12 mouse cellular contexts compared by ENCODE assay signal in the genomic region with DNA sequence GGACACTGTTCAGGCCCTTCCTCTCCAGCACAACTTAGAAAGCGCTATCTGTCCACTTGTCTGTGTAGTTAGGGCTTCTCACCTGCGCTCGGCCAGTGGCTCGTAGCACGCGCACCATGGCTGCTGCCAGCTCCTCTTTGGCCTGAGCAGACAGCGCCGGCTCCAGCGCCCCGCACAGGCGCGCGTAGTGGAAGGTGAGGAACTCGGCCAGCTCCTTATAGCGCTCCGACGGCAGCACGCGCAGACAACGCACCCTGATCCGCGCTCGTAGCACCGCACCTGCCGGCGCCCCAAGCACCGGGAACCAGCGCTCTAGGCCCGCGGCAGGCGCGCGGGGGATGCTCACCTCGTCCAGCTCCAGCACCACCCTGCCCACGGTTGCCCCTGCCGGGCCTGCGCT. TPM values are rescaled to one million over a fixed set of nuclear protein-coding genes. Genes with fewer than 3 reads are reported as not detected.
DNase-seq lines count a peak whose midpoint lies in the region; ATAC-seq and TF ChIP-seq lines count a peak whose summit lies in the region.
"Had no signal": no experiment of that assay in that cellular context is flagged by ENCODE, and none has a peak within 500 bp of the region (broad histone marks: within the 10 kb centered on the region; RNA-seq: fewer than 3 reads in every experiment).

No protein-coding gene starts in this region.

- WGBS in kidney, embryonic 15.5 days, result 4% methylated on average over 35 of the region's 37 CpGs
- WGBS in forebrain, embryonic 10.5 days, result 4% methylated on average over 37 of the region's 37 CpGs
- 2% methylated on average over 37 of the region's 37 CpGs for WGBS in intestine, postnatal 0 days
- WGBS in neural tube, embryonic 13.5 days, result 3% methylated on average over 37 of the region's 37 CpGs

- no peak overlapping the region for H3K9ac ChIP-seq in kidney, embryonic 15.5 days
- no peak overlapping the region for H3K9ac ChIP-seq in intestine, postnatal 0 days (ENCODE audit: low read depth, low read length)
- H3K9ac ChIP-seq in neural tube, embryonic 13.5 days, result 0 out of 2 replicates have a peak overlapping the region, but pooled peaks have one; percentile 17

- peak overlapping the region; percentile 60 for H3K4me2 ChIP-seq in kidney, embryonic 15.5 days
- peak overlapping the region; percentile 35; the same call in 1 of the 2 replicates for H3K4me2 ChIP-seq in intestine, postnatal 0 days (replicated peaks; ENCODE audit: low read depth)
- H3K4me2 ChIP-seq in neural tube, embryonic 13.5 days, result peak overlapping the region; percentile 38

- peak overlapping the region; percentile 31 for H3K4me3 ChIP-seq in kidney, embryonic 15.5 days (replicated peaks)
- H3K4me3 ChIP-seq in forebrain, embryonic 10.5 days, result peak overlapping the region; percentile 36
- peak overlapping the region; percentile 18; the same call in 1 of the 2 replicates for H3K4me3 ChIP-seq in intestine, postnatal 0 days (ENCODE audit: low read depth, low read length)
- peak overlapping the region; percentile 21 for H3K4me3 ChIP-seq in neural tube, embryonic 13.5 days

- H3K4me1 ChIP-seq in kidney, embryonic 15.5 days, result peaks cover 17% of the 10 kb centered on the region
- peaks cover 16% of the 10 kb centered on the region for H3K4me1 ChIP-seq in forebrain, embryonic 10.5 days
- no peaks in the 10 kb centered on the region for H3K4me1 ChIP-seq in intestine, postnatal 0 days (replicated peaks; ENCODE audit: control insufficient read depth, insufficient read depth, low read length)
- H3K4me1 ChIP-seq in neural tube, embryonic 13.5 days (replicated peaks), result peaks cover 5% of the 10 kb centered on the region; the same call in 1 of the 2 replicates

- peaks cover 83% of the 10 kb centered on the region for H3K27me3 ChIP-seq in kidney, embryonic 15.5 days
- peaks cover 94% of the 10 kb centered on the region for H3K27me3 ChIP-seq in forebrain, embryonic 10.5 days (ENCODE audit: poor library complexity, severe bottlenecking)
- peaks cover 63% of the 10 kb centered on the region for H3K27me3 ChIP-seq in intestine, postnatal 0 days (replicated peaks; ENCODE audit: control insufficient read depth, insufficient read depth, low read length)
- peaks cover 86% of the 10 kb centered on the region for H3K27me3 ChIP-seq in neural tube, embryonic 13.5 days

- no peak for DNase-seq in kidney, adult 11 months
- no peak for DNase-seq in forebrain, embryonic 10.5 days (ENCODE audit: extremely low spot score, low spot score)
- DNase-seq in layer of hippocampus, postnatal 14 days (ENCODE audit: low spot score in 2 of 2), result no peak
- no peak for DNase-seq in left cerebral cortex, adult 18-20 months (ENCODE audit: low spot score in 2 of 2)
- DNase-seq in thymus, postnatal 25 days, result no peak
- DNase-seq: cerebellum, adult 11 months had no signal

- H3K36me3 ChIP-seq in kidney, embryonic 15.5 days, result no peaks in the 10 kb centered on the region
- H3K36me3 ChIP-seq in forebrain, embryonic 10.5 days (replicated peaks), result no peaks in the 10 kb centered on the region
- H3K36me3 ChIP-seq in intestine, postnatal 0 days (ENCODE audit: control insufficient read depth, insufficient read depth), result no peaks in the 10 kb centered on the region
- no peaks in the 10 kb centered on the region for H3K36me3 ChIP-seq in neural tube, embryonic 13.5 days

- no peaks in the 10 kb centered on the region for H3K9me3 ChIP-seq in kidney, embryonic 15.5 days (replicated peaks)
- H3K9me3 ChIP-seq in forebrain, embryonic 10.5 days, result no peaks in the 10 kb centered on the region
- H3K9me3 ChIP-seq in intestine, postnatal 0 days (ENCODE audit: control insufficient read depth), result no peaks in the 10 kb centered on the region
- no peaks in the 10 kb centered on the region for H3K9me3 ChIP-seq in neural tube, embryonic 13.5 days

- no peak for TF ChIP-seq CTCF in intestine, postnatal 0 days (IDR thresholded peaks at IDR 0.05; ENCODE audit: low read depth)

- no peak overlapping the region for H3K27ac ChIP-seq in kidney, embryonic 15.5 days
- H3K27ac ChIP-seq in forebrain, embryonic 10.5 days, result 0 out of 2 replicates have a peak overlapping the region, but pooled peaks have one; percentile 8
- H3K27ac ChIP-seq in intestine, postnatal 0 days (ENCODE audit: low read depth, low read length), result no peak overlapping the region
- H3K27ac ChIP-seq in neural tube, embryonic 13.5 days (replicated peaks), result no peak overlapping the region

- peak; percentile 36; the same call in 1 of the 2 replicates for ATAC-seq in kidney, embryonic 15.5 days (replicated peaks; ENCODE audit: low FRiP score)
- no peak for ATAC-seq in intestine, postnatal 0 days
- ATAC-seq in neural tube, embryonic 13.5 days (ENCODE audit: low read depth), result no peak

RNA-seq across cellular contexts. Expression of gene Wiz, which starts 7.0 kb away (rescaled TPM):
- polyA plus RNA-seq in kidney, embryonic 15.5 days (2015; fragmentation: Nextera tagmentation; extraction: Ambion mirVana), result 25.6 and 26.5 TPM in 2 replicates
- 24.9 and 25.9 TPM in 2 replicates for polyA plus RNA-seq in forebrain, embryonic 10.5 days (2016; fragmentation: Nextera tagmentation; extraction: Ambion mirVana)
- 9.5 and 10.0 TPM in 2 replicates for polyA plus RNA-seq in intestine, postnatal 0 days (2015; fragmentation: Nextera tagmentation; extraction: Ambion mirVana)
- 33.2 and 39.8 TPM in 2 replicates for polyA plus RNA-seq in neural tube, embryonic 13.5 days (2015; fragmentation: Nextera tagmentation; extraction: Ambion mirVana)
- total RNA-seq in layer of hippocampus, postnatal 14 days (2021), result 10 to 100 TPM; 66.8 to 74.7 TPM
- 10 to 100 TPM; 46.0 to 47.9 TPM for total RNA-seq in left cerebral cortex, adult 18-20 months (2021)

RNA-seq across cellular contexts. Expression of gene Rasal3, which starts 7.1 kb away (rescaled TPM):
- 0.33 and 0.95 TPM in 2 replicates for polyA plus RNA-seq in kidney, embryonic 15.5 days (2015; fragmentation: Nextera tagmentation; extraction: Ambion mirVana)
- polyA plus RNA-seq in forebrain, embryonic 10.5 days (2016; fragmentation: Nextera tagmentation; extraction: Ambion mirVana), result 0.50 and 0.52 TPM in 2 replicates
- 1.1 TPM in 2 replicates for polyA plus RNA-seq in intestine, postnatal 0 days (2015; fragmentation: Nextera tagmentation; extraction: Ambion mirVana)
- 0.54 and 0.71 TPM in 2 replicates for polyA plus RNA-seq in neural tube, embryonic 13.5 days (2015; fragmentation: Nextera tagmentation; extraction: Ambion mirVana)
- 1 to 10 TPM; 2.6 to 3.1 TPM for total RNA-seq in layer of hippocampus, postnatal 14 days (2021)
- total RNA-seq in left cerebral cortex, adult 18-20 months (2021), result 1 to 10 TPM; 3.3 to 4.6 TPM

RNA-seq across cellular contexts. Expression of gene Pglyrp2, which starts 27.7 kb away (rescaled TPM):
- polyA plus RNA-seq in kidney, embryonic 15.5 days (2015; fragmentation: Nextera tagmentation; extraction: Ambion mirVana), result not detected in 2 replicates
- polyA plus RNA-seq in forebrain, embryonic 10.5 days (2016; fragmentation: Nextera tagmentation; extraction: Ambion mirVana), result 0.07 TPM in 1 of 2 replicates, not detected in the other
- 0.14 and 0.17 TPM in 2 replicates for polyA plus RNA-seq in intestine, postnatal 0 days (2015; fragmentation: Nextera tagmentation; extraction: Ambion mirVana)
- polyA plus RNA-seq in neural tube, embryonic 13.5 days (2015; fragmentation: Nextera tagmentation; extraction: Ambion mirVana), result not detected in 2 replicates
- not detected for total RNA-seq in layer of hippocampus, postnatal 14 days (2021)
- not detected for total RNA-seq in left cerebral cortex, adult 18-20 months (2021)

RNA-seq across cellular contexts. Expression of gene Akap8l, which starts 45.9 kb away (rescaled TPM):
- 109 and 128 TPM in 2 replicates for polyA plus RNA-seq in kidney, embryonic 15.5 days (2015; fragmentation: Nextera tagmentation; extraction: Ambion mirVana)
- polyA plus RNA-seq in forebrain, embryonic 10.5 days (2016; fragmentation: Nextera tagmentation; extraction: Ambion mirVana), result 79.0 and 79.9 TPM in 2 replicates
- polyA plus RNA-seq in intestine, postnatal 0 days (2015; fragmentation: Nextera tagmentation; extraction: Ambion mirVana), result 21.6 and 26.8 TPM in 2 replicates
- 153 and 154 TPM in 2 replicates for polyA plus RNA-seq in neural tube, embryonic 13.5 days (2015; fragmentation: Nextera tagmentation; extraction: Ambion mirVana)
- total RNA-seq in layer of hippocampus, postnatal 14 days (2021), result 100 to 1,000 TPM; 134 to 157 TPM
- 100 to 1,000 TPM; 183 to 219 TPM for total RNA-seq in left cerebral cortex, adult 18-20 months (2021)

RNA-seq across cellular contexts. Expression of gene Cyp4f39, which starts 56.3 kb away (rescaled TPM):
- 0.55 and 0.66 TPM in 2 replicates for polyA plus RNA-seq in kidney, embryonic 15.5 days (2015; fragmentation: Nextera tagmentation; extraction: Ambion mirVana)
- polyA plus RNA-seq in forebrain, embryonic 10.5 days (2016; fragmentation: Nextera tagmentation; extraction: Ambion mirVana), result 0.46 TPM in 1 of 2 replicates, not detected in the other
- 0.46 and 0.59 TPM in 2 replicates for polyA plus RNA-seq in intestine, postnatal 0 days (2015; fragmentation: Nextera tagmentation; extraction: Ambion mirVana)
- 0.45 and 0.55 TPM in 2 replicates for polyA plus RNA-seq in neural tube, embryonic 13.5 days (2015; fragmentation: Nextera tagmentation; extraction: Ambion mirVana)
- not detected for total RNA-seq in layer of hippocampus, postnatal 14 days (2021)
- not detected for total RNA-seq in left cerebral cortex, adult 18-20 months (2021)
- total RNA-seq: heart, adult 18-20 months; megakaryocyte, adult 5-6 weeks; MEL had no signal
